Mouse (Mus musculus): ENCODE data around the gene Fmo1.
"Not testable (repeated sequence)": the region's sequence is repeated elsewhere in the genome, so short reads cannot be mapped to it uniquely, and the experiment has no call there.

The Fmo1 gene

DNA sequence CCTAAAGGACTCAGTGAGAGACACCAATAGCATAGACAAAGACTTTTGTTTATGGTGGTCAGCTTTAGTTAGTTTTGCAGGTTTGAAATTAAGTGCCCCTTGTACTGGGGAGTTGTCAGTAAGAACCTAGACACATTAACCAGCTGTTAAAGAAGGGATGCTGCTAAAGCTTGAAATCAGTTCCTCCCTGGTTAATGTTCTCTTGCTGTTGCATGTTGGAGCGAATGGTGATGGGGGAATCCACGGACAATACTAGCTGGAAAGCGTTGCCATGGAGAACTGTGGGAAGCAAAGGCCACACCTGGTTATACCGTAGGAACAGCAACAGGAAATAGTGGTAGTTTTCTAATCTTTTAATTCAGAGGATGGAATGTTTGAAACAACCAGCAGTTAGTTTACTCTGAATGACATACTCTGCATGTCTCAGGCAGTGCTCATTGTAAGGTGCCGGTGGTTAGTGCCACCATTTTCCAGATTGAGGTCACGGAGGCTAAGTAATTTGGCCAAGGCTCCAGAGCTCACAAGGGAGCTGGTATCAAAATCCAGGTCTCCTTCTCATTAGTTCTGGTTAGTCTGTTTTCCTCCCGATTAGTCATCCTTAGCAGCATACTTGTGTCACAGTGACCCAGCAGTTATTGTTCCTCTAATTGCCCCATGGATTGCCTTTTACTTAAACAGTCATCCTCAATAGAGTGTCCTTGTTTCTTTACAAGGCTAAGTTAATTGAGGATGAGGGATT lies 73.9 kb downstream of the Fmo1 start:
- DNase-seq (ENCODE audit: low spot score in 2 of 2): no peak

DNA sequence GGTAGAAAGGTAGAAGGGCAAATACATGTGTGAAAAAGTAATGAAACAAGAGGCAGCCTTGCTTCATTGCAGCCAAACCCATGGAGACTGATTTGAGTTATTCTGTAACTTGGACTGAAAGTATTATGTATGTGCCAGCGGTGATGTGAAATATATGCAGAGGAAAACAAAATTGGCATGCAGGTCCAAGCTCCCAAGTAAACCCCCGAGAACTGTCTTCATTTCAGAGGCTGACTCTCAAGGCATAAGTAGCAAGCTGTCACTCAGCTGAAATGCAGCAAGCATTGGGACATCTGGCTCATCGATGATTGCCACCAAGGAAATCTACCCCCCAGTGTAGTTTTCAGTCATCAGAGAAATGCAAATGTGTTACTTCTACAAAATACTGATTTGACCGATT lies 81.2 kb downstream of the Fmo1 start:
- DNase-seq (ENCODE audit: low spot score in 2 of 2): no peak

DNA sequence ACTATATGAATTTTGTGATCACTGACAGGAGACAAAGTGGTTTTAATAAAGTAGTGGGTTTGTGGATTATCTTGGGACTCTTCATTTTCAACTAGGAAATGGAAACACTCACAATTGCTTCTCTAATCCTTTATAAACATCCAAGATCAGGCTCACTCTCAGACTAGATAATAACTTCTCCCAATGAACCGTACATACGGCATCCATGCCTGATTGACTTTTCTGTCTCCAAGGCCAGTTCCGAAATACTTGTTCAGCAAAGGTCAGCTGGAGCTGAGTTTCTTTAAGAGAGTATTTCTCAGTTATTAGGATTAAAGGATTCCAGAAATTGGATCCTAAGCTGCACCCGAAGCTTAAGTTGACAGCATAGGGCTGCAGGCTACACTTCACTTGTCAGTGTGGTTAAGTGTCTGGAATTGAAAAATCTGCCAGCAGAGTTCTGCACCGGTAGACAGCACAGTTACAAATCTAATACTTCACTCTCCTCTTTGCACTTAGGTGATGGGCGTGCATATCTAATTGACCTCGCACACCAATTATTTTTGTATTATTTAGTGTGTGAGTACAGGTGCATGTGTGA lies 82.7 kb downstream of the Fmo1 start:
- no peak for DNase-seq (ENCODE audit: low spot score in 2 of 2)

DNA sequence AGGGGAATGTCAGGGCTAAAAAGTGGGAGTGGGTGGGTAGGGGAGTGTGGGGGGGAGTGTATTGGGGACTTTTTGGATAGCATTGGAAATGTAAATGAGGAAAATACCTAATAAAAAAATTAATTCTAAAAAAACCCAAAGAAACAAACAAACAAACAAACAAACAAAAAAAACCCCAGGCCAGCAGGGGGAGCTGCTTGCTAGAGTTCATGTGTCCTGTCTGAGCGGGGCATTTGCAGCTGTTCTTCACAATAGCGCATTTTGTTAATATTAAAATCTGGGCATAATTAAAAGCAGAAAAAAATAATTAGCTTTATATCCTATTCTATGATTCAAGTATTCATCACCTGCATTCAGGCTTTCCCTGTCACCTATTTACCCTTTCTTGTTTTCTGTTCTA lies 85.4 kb downstream of the Fmo1 start:
- not testable (repeated sequence) for DNase-seq (ENCODE audit: low spot score in 2 of 2)

Data from spleen, postnatal 14 days (tissue).